Mouse (Mus musculus) C2C12 (cell line): Measurements from ENCODE around the gene Rad51b. TPM values are rescaled to one million over a fixed set of nuclear protein-coding genes. Genes with fewer than 3 reads are reported as not detected.

Experiments
- H3K27me3 ChIP-seq: one replicate; pipeline ENCODE4 v1.6.1; 2011; ENCODE audit not compliant: control insufficient read depth, insufficient read depth, insufficient read length
- H3K36me3 ChIP-seq: one replicate; pipeline ENCODE4 v1.6.1; 2011; ENCODE audit not compliant: control insufficient read depth, insufficient read depth
- H3K4me3 ChIP-seq: one replicate; pipeline ENCODE4 v1.5.1; 2011; ENCODE audit warnings: mild to moderate bottlenecking, control low read depth; ENCODE audit not compliant: poor library complexity, insufficient read depth, severe bottlenecking
- H3K79me2 ChIP-seq: one replicate; pipeline ENCODE4 v1.6.1; 2011; ENCODE audit not compliant: control insufficient read depth, insufficient read depth
- H3K79me3 ChIP-seq: one replicate; pipeline ENCODE4 v1.6.1; 2011; ENCODE audit warnings: low read depth, control low read depth
- H3ac ChIP-seq: one replicate; pipeline ENCODE3; 2011; ENCODE audit warnings: low read depth; ENCODE audit not compliant: control insufficient read depth, insufficient read length
- CEBPB ChIP-seq: IDR thresholded peaks from one replicate; pipeline ENCODE4 v1.6.1; 2011; ENCODE audit warnings: low read depth, mild to moderate bottlenecking, control low read depth, moderate library complexity
- CTCF ChIP-seq: IDR thresholded peaks from one replicate; pipeline ENCODE4 v1.5.1; 2011; ENCODE audit not compliant: control insufficient read depth, insufficient read depth, insufficient read length
- FOSL1 ChIP-seq: IDR thresholded peaks from one replicate; pipeline ENCODE4 v1.8.0; 2011; ENCODE audit warnings: mild to moderate bottlenecking, low read length; ENCODE audit not compliant: poor library complexity, insufficient read depth, severe bottlenecking
- MAX ChIP-seq: IDR thresholded peaks from one replicate; pipeline ENCODE4 v1.6.1; 2011; ENCODE audit warnings: mild to moderate bottlenecking, control low read depth
- MYOD1 ChIP-seq: IDR thresholded peaks from one replicate; pipeline ENCODE4 v1.6.1; 2011; ENCODE audit warnings: low read depth; ENCODE audit not compliant: control insufficient read depth, insufficient read length
- MYOG ChIP-seq: IDR thresholded peaks from one replicate; pipeline ENCODE4 v1.6.1; 2011; ENCODE audit not compliant: control insufficient read depth, insufficient read length; ENCODE audit errors: extremely low read depth
- USF1 ChIP-seq: IDR thresholded peaks from one replicate; pipeline ENCODE4 v1.6.1; 2011; ENCODE audit warnings: low read depth, mild to moderate bottlenecking, control low read depth, moderate library complexity
- polyA plus RNA-seq: library from polyadenylated mRNA; unstranded; fragments of >200 nt; fragmentation: generic; extraction: Trizol; gene quantifications from one replicate; pipeline ENCODE4 v1.2.1, GENCODE M21; 2012; ENCODE audit warnings: missing spikeins

Gene Rad51b
- polyA plus RNA-seq, 1 experiment: 1.3 TPM

GRCm38 (mm10) chr12:79725711-79726110 is 428.6 kb downstream of the Rad51b start:
- H3K36me3 ChIP-seq: no peaks in the 10 kb centered on the region
- H3K79me3 ChIP-seq: no peaks in the 10 kb centered on the region
- H3K27me3 ChIP-seq: no peaks in the 10 kb centered on the region
- no peak overlapping the region for H3ac ChIP-seq
- no peaks in the 10 kb centered on the region for H3K79me2 ChIP-seq
- TF ChIP-seq USF1: no peak
- TF ChIP-seq MYOD1: no peak
- TF ChIP-seq FOSL1: no peak
- no peak for TF ChIP-seq MYOG
- TF ChIP-seq CEBPB: no peak
- TF ChIP-seq MAX: no peak
- TF ChIP-seq CTCF: no peak
- H3K4me3 ChIP-seq: no peak overlapping the region

- TF ChIP-seq FOSL1 (peak; percentile 33), MYOG (no peak)
- Histone ChIP-seq H3K79me3 (no peaks in the 10 kb centered on the region), H3ac (no peak overlapping the region), H3K27me3 (no peaks in the 10 kb centered on the region), H3K79me2 (no peaks in the 10 kb centered on the region), H3K36me3 (no peaks in the 10 kb centered on the region), H3K4me3 (no peak overlapping the region)
These were observed 429.0 kb downstream of the Rad51b start for GRCm38 (mm10) chr12:79726116-79726515.

GRCm38 (mm10) chr12:79726959-79727358 is 429.9 kb downstream of the Rad51b start:
- Histone ChIP-seq H3K79me2 (no peaks in the 10 kb centered on the region), H3K36me3 (no peaks in the 10 kb centered on the region), H3K27me3 (no peaks in the 10 kb centered on the region), H3K4me3 (no peak overlapping the region), H3K79me3 (no peaks in the 10 kb centered on the region), H3ac (no peak overlapping the region)
- no peak for TF ChIP-seq CTCF
- no peak for TF ChIP-seq CEBPB
- no peak for TF ChIP-seq MAX

GRCm38 (mm10) chr12:79729926-79730506 is 432.9 kb downstream of the Rad51b start:
- no peaks in the 10 kb centered on the region for H3K36me3 ChIP-seq
- TF ChIP-seq CTCF (no peak), USF1 (no peak), CEBPB (no peak), MYOD1 (no peak), MYOG (no peak), FOSL1 (no peak), MAX (no peak)
- no peaks in the 10 kb centered on the region for H3K79me2 ChIP-seq
- no peaks in the 10 kb centered on the region for H3K79me3 ChIP-seq
- no peak overlapping the region for H3ac ChIP-seq
- no peaks in the 10 kb centered on the region for H3K27me3 ChIP-seq
- no peak overlapping the region for H3K4me3 ChIP-seq

- H3K4me3 ChIP-seq: no peak overlapping the region
These were observed 434.8 kb downstream of the Rad51b start for GRCm38 (mm10) chr12:79731905-79732304.

GRCm38 (mm10) chr12:79732355-79733115 is 435.5 kb downstream of the Rad51b start:
- Histone ChIP-seq H3ac (no peak overlapping the region), H3K4me3 (no peak overlapping the region), H3K79me2 (no peaks in the 10 kb centered on the region), H3K36me3 (no peaks in the 10 kb centered on the region), H3K79me3 (no peaks in the 10 kb centered on the region), H3K27me3 (no peaks in the 10 kb centered on the region)
- no peak for TF ChIP-seq MAX
- TF ChIP-seq USF1: no peak
- TF ChIP-seq CTCF: no peak
- TF ChIP-seq CEBPB: no peak
- TF ChIP-seq MYOD1: no peak
- TF ChIP-seq FOSL1: no peak
- TF ChIP-seq MYOG: no peak

More at GRCm38 (mm10) chr12:79731905-79732304, 434.8 kb downstream of the Rad51b start:
- Histone ChIP-seq H3ac (no peak overlapping the region), H3K27me3 (no peaks in the 10 kb centered on the region), H3K79me2 (no peaks in the 10 kb centered on the region), H3K36me3 (no peaks in the 10 kb centered on the region), H3K79me3 (no peaks in the 10 kb centered on the region)
- TF ChIP-seq CTCF: no peak
- no peak for TF ChIP-seq MYOD1
- TF ChIP-seq MYOG: no peak
- TF ChIP-seq FOSL1: no peak
- TF ChIP-seq USF1: no peak
- no peak for TF ChIP-seq CEBPB
- TF ChIP-seq MAX: no peak
